Mouse (Mus musculus) intestine, postnatal 0 days (tissue): ENCODE data around the gene S100b. TPM values are rescaled to one million over a fixed set of nuclear protein-coding genes. Genes with fewer than 3 reads are reported as not detected.

Experiments used
- ATAC-seq: fragments of 200-750 bp; cut with Nextera tagmentation; 2 replicates; pipeline ENCODE4 v1.8.0; 2017; ENCODE audit warnings: mild to moderate bottlenecking, moderate TSS enrichment, moderate library complexity
- H3K27ac ChIP-seq: fragments of 300-500 bp; sonication (generic); 2 replicates; pipeline ENCODE4 v1.5.1; 2014; ENCODE audit warnings: mild to moderate bottlenecking, low read depth, low read length, moderate library complexity
- H3K27me3 ChIP-seq: fragments of 300-500 bp; sonication (generic); replicated peaks from 2 replicates; pipeline ENCODE4 v1.6.1; 2014; ENCODE audit warnings: low read length, mixed read lengths; ENCODE audit not compliant: control insufficient read depth, insufficient read depth
- H3K36me3 ChIP-seq: fragments of 300-500 bp; sonication (generic); 2 replicates; pipeline ENCODE4 v1.6.1; 2014; ENCODE audit warnings: mild to moderate bottlenecking, moderate library complexity; ENCODE audit not compliant: control insufficient read depth, insufficient read depth
- H3K4me1 ChIP-seq: fragments of 300-500 bp; sonication (generic); replicated peaks from 2 replicates; pipeline ENCODE4 v1.6.1; 2014; ENCODE audit warnings: antibody characterized with exemption, low read length, mixed read lengths; ENCODE audit not compliant: control insufficient read depth, insufficient read depth
- H3K4me2 ChIP-seq: fragments of 300-500 bp; sonication (generic); replicated peaks from 2 replicates; pipeline ENCODE4 v1.6.1; 2014; ENCODE audit warnings: low read depth, mild to moderate bottlenecking, moderate library complexity
- H3K4me3 ChIP-seq: fragments of 300-500 bp; sonication (generic); 2 replicates; pipeline ENCODE4 v1.5.1; 2014; ENCODE audit warnings: low read depth, low read length
- H3K9ac ChIP-seq: fragments of 300-500 bp; sonication (generic); 2 replicates; pipeline ENCODE4 v1.6.1; 2014; ENCODE audit warnings: mild to moderate bottlenecking, low read depth, low read length
- H3K9me3 ChIP-seq: fragments of 300-500 bp; sonication (generic); 2 replicates; pipeline ENCODE4 v1.6.1; 2016; ENCODE audit warnings: mixed run types; ENCODE audit not compliant: control insufficient read depth
- CTCF ChIP-seq: sonication (generic); IDR thresholded peaks from 2 replicates; pipeline ENCODE4 v1.5.1; 2016; ENCODE audit warnings: low read depth, mild to moderate bottlenecking, control low read depth, antibody characterized with exemption, moderate library complexity
- WGBS: fragments of 180-500 bp; shearing (Covaris S2); extraction: QIAGEN DNeasy Blood & Tissue Kit; methylation state at CpG from one replicate; pipeline ENCODE4 v1.1.7; 2014; 5-methylcytosine and 5-hydroxymethylcytosine counted together
- polyA plus RNA-seq: library from polyadenylated mRNA; unstranded; fragments of >200 nt; fragmentation: Nextera tagmentation; extraction: Ambion mirVana; gene quantifications from 2 replicates; pipeline ENCODE4 v1.2.1, GENCODE M21; 2015

Gene S100b
- polyA plus RNA-seq, 1 experiment from 2014 or later = 5.9 TPM

GRCm38 (mm10) chr10:76217056-76217455 is 36.6 kb upstream of the S100b start:
- H3K36me3 ChIP-seq = peaks cover 55% of the 10 kb centered on the region
- H3K4me2 ChIP-seq = no peak overlapping the region
- no peaks in the 10 kb centered on the region for H3K4me1 ChIP-seq
- H3K9me3 ChIP-seq = peaks cover 9% of the 10 kb centered on the region; the same call in 1 of the 2 replicates
- H3K9ac ChIP-seq = no peak overlapping the region
- no peak overlapping the region for H3K27ac ChIP-seq
- no peaks in the 10 kb centered on the region for H3K27me3 ChIP-seq
- ATAC-seq = no peak
- TF ChIP-seq CTCF = no peak
- no peak overlapping the region for H3K4me3 ChIP-seq
- WGBS = 97% methylated on average over 17 of the region's 17 CpGs

DNA sequence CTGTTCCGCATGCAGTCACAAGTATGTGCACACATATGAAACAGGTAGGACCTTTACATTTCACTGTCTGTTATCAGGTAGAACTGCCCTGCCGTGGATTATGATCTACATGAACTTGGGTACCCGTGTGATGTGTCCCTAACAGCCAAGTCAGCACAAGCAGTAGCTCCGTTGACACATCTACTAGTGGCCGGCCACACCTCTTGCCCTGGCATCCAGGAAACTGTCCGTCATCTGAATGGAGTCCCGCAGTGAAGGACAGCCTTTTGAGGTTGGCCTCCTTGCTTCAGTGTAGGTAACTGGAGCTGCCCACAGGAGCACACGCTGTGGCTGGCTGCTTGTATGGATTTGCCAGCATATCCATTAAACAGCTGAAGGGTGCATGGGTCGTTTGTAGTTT is 35.4 kb upstream of the S100b start:
- Histone ChIP-seq H3K9ac (no peak overlapping the region), H3K27me3 (no peaks in the 10 kb centered on the region), H3K4me3 (no peak overlapping the region), H3K4me1 (no peaks in the 10 kb centered on the region), H3K4me2 (no peak overlapping the region), H3K36me3 (peaks cover 65% of the 10 kb centered on the region), H3K27ac (no peak overlapping the region), H3K9me3 (peaks cover 9% of the 10 kb centered on the region; the same call in 1 of the 2 replicates)
- no peak for ATAC-seq
- no peak for TF ChIP-seq CTCF
- 68% methylated on average over 9 of the region's 9 CpGs for WGBS

DNA sequence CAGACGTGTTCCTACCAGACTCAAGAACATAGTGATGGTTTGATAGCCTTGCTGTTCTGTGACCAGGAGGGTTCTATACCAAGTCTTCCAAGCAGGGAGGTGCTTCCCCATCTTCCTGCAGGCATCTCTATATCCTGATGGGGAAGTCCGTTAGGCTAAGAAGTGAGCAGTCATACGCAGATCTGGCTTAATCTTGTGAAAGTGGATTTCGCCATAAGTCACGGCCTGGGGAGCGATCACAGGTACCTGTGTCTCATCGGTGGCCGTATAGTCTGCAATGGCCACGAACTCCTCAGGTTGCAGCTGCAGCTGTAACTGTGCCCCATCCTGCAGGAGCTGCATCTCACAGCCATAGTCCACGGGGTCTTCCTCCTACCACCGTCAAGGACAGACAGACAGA is 27.7 kb upstream of the S100b start:
- TF ChIP-seq CTCF = no peak
- 92% methylated on average over 11 of the region's 11 CpGs for WGBS
- ATAC-seq = no peak
- no peak overlapping the region for H3K9ac ChIP-seq
- H3K27me3 ChIP-seq = no peaks in the 10 kb centered on the region
- no peaks in the 10 kb centered on the region for H3K9me3 ChIP-seq
- no peak overlapping the region for H3K4me2 ChIP-seq
- H3K36me3 ChIP-seq = peaks cover 32% of the 10 kb centered on the region
- H3K4me3 ChIP-seq = no peak overlapping the region
- H3K27ac ChIP-seq = no peak overlapping the region
- no peaks in the 10 kb centered on the region for H3K4me1 ChIP-seq

GRCm38 (mm10) chr10:76229627-76230026 is 24.0 kb upstream of the S100b start:
- Histone ChIP-seq H3K36me3 (peaks cover 6% of the 10 kb centered on the region; the same call in 1 of the 2 replicates), H3K4me3 (no peak overlapping the region), H3K27ac (no peak overlapping the region), H3K9me3 (no peaks in the 10 kb centered on the region), H3K27me3 (no peaks in the 10 kb centered on the region), H3K9ac (no peak overlapping the region), H3K4me1 (no peaks in the 10 kb centered on the region), H3K4me2 (no peak overlapping the region)
- WGBS = 74% methylated on average over 1 of the region's 1 CpGs
- ATAC-seq = no peak
- TF ChIP-seq CTCF = peak; percentile 64

DNA sequence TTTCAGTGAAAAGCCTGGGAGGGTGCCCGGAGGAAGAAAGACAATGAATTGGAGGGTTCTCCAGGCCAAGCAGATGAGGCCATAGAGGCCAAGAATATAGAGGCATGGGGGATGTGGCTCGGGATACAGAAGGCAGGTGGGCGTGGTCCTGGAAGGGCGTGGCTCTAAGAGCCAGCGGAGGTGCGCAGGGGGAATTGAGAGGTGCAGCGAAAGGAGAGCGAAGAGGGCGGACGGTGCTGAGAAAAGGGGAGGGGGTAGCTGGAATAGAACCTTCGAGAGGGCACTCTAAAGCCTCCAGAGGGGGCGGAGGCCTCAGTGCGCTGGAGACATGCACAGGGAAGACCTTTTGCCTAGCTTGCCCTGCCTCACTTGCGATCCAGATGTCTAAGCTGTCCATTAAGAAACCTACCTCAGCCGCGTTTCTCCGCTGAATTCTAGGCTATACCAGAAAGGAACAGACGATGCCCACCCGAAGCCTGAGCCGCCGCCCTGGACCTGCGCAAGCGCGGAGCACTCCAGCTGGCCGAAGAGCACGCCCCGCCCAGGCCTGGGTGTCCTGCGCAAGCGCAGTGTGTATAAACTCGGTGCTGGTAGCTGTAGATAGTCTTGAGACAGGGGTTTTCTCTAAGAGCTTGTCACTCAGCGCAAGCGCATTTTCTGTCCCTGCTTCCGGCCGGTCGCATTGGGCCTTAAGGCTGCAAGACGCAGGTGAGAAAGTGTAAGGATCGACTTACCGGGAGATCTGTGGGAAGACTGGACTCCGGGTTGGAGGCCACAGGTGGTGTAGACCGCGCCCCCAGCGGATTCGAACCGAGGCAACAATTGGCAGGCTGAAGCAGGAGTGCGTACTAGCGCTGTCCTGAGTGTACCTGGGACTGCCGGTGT is 16.1 kb upstream of the S100b start, which contains the start of gene Prmt2:
Gene Prmt2, minus strand, starts transcription at position 525 of the 885 bp plus-strand sequence.
- TF ChIP-seq CTCF = peak; percentile 59
- H3K27ac ChIP-seq = peak within 1 kb of the TSS; percentile 69
- under 1% methylated on average over 46 of the region's 47 CpGs for WGBS
- no peaks in the 10 kb centered on the region for H3K9me3 ChIP-seq
- no peaks in the 10 kb centered on the region for H3K27me3 ChIP-seq
- H3K4me1 ChIP-seq = no peaks in the 10 kb centered on the region
- H3K9ac ChIP-seq = peak within 1 kb of the TSS; percentile 49
- peak; percentile 98 for ATAC-seq
- H3K4me2 ChIP-seq = peak within 1 kb of the TSS; percentile 84
- H3K36me3 ChIP-seq = peaks cover 7% of the 10 kb centered on the region; the same call in 1 of the 2 replicates
- peak within 1 kb of the TSS; percentile 71 for H3K4me3 ChIP-seq

DNA sequence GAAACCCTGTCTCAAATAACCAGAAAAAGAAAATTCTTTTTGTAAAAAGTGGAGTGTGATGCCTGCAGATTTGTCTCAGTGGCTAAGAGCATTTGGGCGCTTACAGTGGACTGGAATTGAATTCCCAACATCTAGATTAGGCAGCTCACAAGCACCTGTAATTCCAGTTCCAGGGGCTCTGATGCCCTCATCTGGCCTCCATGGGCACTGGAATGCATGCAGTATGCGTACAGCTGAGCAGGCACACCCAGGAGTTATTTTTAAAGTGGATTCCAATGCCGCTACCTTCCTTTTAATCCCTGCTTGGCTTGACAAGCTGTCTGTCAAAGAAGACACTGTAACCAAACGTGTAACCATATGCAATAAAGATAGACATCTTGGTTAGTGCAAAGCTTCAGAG is 14.3 kb upstream of the S100b start:
- TF ChIP-seq CTCF = no peak
- H3K36me3 ChIP-seq = peaks cover 7% of the 10 kb centered on the region; the same call in 1 of the 2 replicates
- no peak overlapping the region for H3K4me3 ChIP-seq
- H3K9me3 ChIP-seq = no peaks in the 10 kb centered on the region
- H3K9ac ChIP-seq = no peak overlapping the region
- no peak for ATAC-seq
- WGBS = 66% methylated on average over 4 of the region's 4 CpGs
- no peak overlapping the region for H3K4me2 ChIP-seq
- H3K27me3 ChIP-seq = no peaks in the 10 kb centered on the region
- no peak overlapping the region for H3K27ac ChIP-seq
- no peaks in the 10 kb centered on the region for H3K4me1 ChIP-seq
